Mouse (Mus musculus): Measurements from ENCODE around the gene Pold4. TPM values are rescaled to one million over a fixed set of nuclear protein-coding genes. Genes with fewer than 3 reads are reported as not detected.

The Pold4 gene
- 28.1 and 31.3 TPM in 2 replicates for polyA plus RNA-seq (2014; fragmentation: Nextera tagmentation; extraction: Ambion mirVana)

GRCm38 (mm10) chr19:4231253-4232185, at the start of gene Pold4:
Gene Pold4 (plus strand): TSS chr19:4231899.
- 9% methylated on average over 25 of the region's 26 CpGs for WGBS
- H3K4me2 ChIP-seq (ENCODE audit: low read depth, low read length), result peak within 1 kb of the TSS; percentile 85
- ATAC-seq (ENCODE audit: low read depth), result peak; percentile 93

DNA sequence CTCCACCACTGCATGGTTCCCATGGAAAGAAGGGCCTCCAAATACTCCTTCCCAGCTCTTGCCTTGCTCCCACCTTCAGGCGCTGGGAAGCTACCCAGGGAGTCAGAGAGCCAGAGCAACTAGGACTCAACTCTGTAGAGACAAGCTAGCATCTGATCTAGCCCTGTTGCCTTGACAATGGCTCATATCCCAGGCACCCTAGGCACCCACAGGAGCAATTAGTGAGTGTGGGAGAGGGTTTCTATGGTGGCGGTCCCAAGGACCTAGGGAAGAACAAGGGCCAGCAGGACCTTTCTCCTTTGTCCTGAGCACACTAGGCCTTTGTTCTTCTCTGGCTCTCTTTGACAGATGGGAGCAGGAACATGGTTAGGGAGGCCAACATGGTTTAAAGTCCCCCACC, 48.0 kb upstream of the Pold4 start:
- Histone ChIP-seq H3K4me1 (ENCODE audit: control insufficient read depth, insufficient read depth, low read length) (peaks cover 10% of the 10 kb centered on the region; the same call in 1 of the 2 replicates), H3K27ac (replicated peaks; ENCODE audit: low read depth, low read length) (no peak overlapping the region), H3K9me3 (ENCODE audit: control insufficient read depth, low read length) (no peaks in the 10 kb centered on the region), H3K9ac (ENCODE audit: low read depth, low read length) (no peak overlapping the region), H3K4me2 (ENCODE audit: low read depth, low read length) (no peak overlapping the region), H3K4me3 (ENCODE audit: low read depth, low read length) (no peak overlapping the region), H3K27me3 (replicated peaks; ENCODE audit: control insufficient read depth, insufficient read depth, low read length) (no peaks in the 10 kb centered on the region), H3K36me3 (ENCODE audit: control insufficient read depth, insufficient read depth, low read length) (no peaks in the 10 kb centered on the region)
- no peak for DNase-seq (ENCODE audit: low spot score)
- 62% methylated on average over 2 of the region's 2 CpGs for WGBS
- ATAC-seq (ENCODE audit: low read depth), result peak; percentile 59; the same call in 1 of the 2 replicates

More at GRCm38 (mm10) chr19:4231253-4232185, at the start of gene Pold4:
- Histone ChIP-seq H3K9me3 (ENCODE audit: control insufficient read depth, low read length) (no peaks in the 10 kb centered on the region), H3K27me3 (replicated peaks; ENCODE audit: control insufficient read depth, insufficient read depth, low read length) (no peaks in the 10 kb centered on the region), H3K36me3 (ENCODE audit: control insufficient read depth, insufficient read depth, low read length) (no peaks in the 10 kb centered on the region), H3K9ac (ENCODE audit: low read depth, low read length) (peak within 1 kb of the TSS; percentile 73), H3K27ac (replicated peaks; ENCODE audit: low read depth, low read length) (peak within 1 kb of the TSS; percentile 61; the same call in 1 of the 2 replicates), H3K4me3 (ENCODE audit: low read depth, low read length) (peak within 1 kb of the TSS; percentile 59), H3K4me1 (ENCODE audit: control insufficient read depth, insufficient read depth, low read length) (peaks cover 10% of the 10 kb centered on the region; the same call in 1 of the 2 replicates)
- peak; percentile 98 for DNase-seq (ENCODE audit: low spot score)

DNA sequence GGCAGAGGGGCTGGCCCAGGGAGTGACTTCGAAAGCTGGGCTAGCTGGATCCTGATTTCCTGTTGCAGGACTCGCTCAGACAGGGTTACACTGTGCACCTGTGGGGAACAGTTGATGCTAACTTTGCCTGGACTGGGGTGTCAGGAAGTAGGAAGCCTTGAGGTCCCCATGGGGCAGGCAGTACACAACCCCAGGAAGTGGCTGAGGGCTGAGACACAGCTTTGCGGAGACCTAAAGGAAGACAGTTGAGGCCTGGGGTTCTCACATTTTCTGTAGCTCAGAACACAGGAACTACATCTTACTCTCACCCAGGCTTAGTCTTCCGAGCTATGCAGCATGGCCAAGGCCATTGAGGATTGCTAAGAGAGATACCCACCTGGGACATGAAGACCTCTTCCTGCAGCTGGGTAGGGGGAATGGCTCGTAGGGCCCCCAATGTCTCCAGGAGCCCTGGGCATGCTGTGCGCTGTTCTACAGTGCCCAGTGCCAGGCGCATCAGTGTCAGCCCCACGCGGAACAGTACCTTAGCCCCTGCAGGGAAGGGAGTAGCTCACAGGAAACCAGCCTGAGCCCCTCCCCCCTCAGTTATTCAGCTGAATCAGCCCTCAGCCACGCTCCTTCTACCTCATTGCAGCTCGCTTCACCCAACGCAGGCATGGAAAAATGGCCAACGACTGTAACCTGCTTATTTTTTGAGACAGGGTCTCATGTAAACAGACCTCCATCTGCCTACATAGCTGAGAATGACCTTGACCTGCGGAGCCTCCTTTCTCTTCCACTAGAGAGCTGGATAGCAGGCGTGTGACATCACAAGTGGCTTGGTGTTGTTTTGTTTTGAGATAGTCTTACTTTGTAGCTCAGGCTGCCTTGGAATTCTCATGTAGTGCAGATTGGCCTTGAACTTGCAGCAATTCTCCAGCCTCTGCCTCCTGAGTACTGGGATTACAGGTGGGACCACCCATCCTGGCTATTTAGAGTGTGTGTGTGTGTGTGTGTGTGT, 46.4 kb upstream of the Pold4 start:
- Histone ChIP-seq H3K4me2 (ENCODE audit: low read depth, low read length) (no peak overlapping the region), H3K9me3 (ENCODE audit: control insufficient read depth, low read length) (no peaks in the 10 kb centered on the region), H3K9ac (ENCODE audit: low read depth, low read length) (no peak overlapping the region), H3K27me3 (replicated peaks; ENCODE audit: control insufficient read depth, insufficient read depth, low read length) (no peaks in the 10 kb centered on the region), H3K4me3 (ENCODE audit: low read depth, low read length) (no peak overlapping the region), H3K4me1 (ENCODE audit: control insufficient read depth, insufficient read depth, low read length) (peaks cover 10% of the 10 kb centered on the region; the same call in 1 of the 2 replicates), H3K27ac (replicated peaks; ENCODE audit: low read depth, low read length) (no peak overlapping the region; the same call in 1 of the 2 replicates), H3K36me3 (ENCODE audit: control insufficient read depth, insufficient read depth, low read length) (no peaks in the 10 kb centered on the region)
- DNase-seq (ENCODE audit: low spot score) (no peak), ATAC-seq (ENCODE audit: low read depth) (no peak)
- WGBS, result 46% methylated on average over 15 of the region's 15 CpGs

GRCm38 (mm10) chr19:4187303-4187702, 44.4 kb upstream of the Pold4 start:
- DNase-seq (ENCODE audit: low spot score) (no peak), ATAC-seq (ENCODE audit: low read depth) (no peak)
- WGBS, result 64% methylated on average over 3 of the region's 3 CpGs

DNA sequence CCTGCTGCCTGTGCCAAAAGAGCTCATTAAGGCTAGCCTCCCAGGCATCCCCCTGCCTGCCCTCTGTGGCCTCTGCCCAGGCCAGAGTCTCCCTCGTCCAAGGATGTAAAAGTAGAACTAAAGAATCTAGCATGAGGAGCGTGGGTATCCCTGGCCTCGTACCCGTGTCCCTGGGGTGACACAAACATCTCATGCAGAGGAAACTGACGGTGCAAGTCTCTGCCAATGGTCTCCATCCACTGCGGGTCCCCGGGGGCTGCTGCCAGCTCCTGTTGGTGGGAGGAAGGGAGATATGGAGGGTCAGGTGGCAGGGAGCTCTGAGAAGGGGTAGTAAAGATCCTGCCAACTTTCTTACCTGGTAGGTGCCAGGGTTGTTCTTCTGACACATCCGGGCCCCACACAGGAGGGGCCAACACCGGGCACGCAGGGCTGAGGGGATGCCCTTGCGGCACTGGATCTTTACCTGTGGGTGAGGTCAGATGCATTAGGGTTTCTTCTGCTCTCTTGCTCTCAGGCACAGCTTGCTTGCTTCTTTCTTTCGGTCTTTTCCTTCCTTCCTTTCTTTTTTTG, 42.6 kb upstream of the Pold4 start:
- Histone ChIP-seq H3K9ac (ENCODE audit: low read depth, low read length) (no peak overlapping the region), H3K27ac (replicated peaks; ENCODE audit: low read depth, low read length) (no peak overlapping the region), H3K4me2 (ENCODE audit: low read depth, low read length) (no peak overlapping the region), H3K4me1 (ENCODE audit: control insufficient read depth, insufficient read depth, low read length) (peaks cover 27% of the 10 kb centered on the region), H3K36me3 (ENCODE audit: control insufficient read depth, insufficient read depth, low read length) (peaks cover 10% of the 10 kb centered on the region), H3K4me3 (ENCODE audit: low read depth, low read length) (no peak overlapping the region), H3K9me3 (ENCODE audit: control insufficient read depth, low read length) (no peaks in the 10 kb centered on the region), H3K27me3 (replicated peaks; ENCODE audit: control insufficient read depth, insufficient read depth, low read length) (no peaks in the 10 kb centered on the region)
- 81% methylated on average over 12 of the region's 12 CpGs for WGBS
- DNase-seq (ENCODE audit: low spot score), result no peak
- ATAC-seq (ENCODE audit: low read depth), result no peak

More at GRCm38 (mm10) chr19:4187303-4187702, 44.4 kb upstream of the Pold4 start:
- Histone ChIP-seq H3K36me3 (ENCODE audit: control insufficient read depth, insufficient read depth, low read length) (no peaks in the 10 kb centered on the region), H3K27me3 (replicated peaks; ENCODE audit: control insufficient read depth, insufficient read depth, low read length) (no peaks in the 10 kb centered on the region), H3K9me3 (ENCODE audit: control insufficient read depth, low read length) (no peaks in the 10 kb centered on the region), H3K27ac (replicated peaks; ENCODE audit: low read depth, low read length) (no peak overlapping the region), H3K9ac (ENCODE audit: low read depth, low read length) (no peak overlapping the region), H3K4me3 (ENCODE audit: low read depth, low read length) (no peak overlapping the region), H3K4me1 (ENCODE audit: control insufficient read depth, insufficient read depth, low read length) (peaks cover 16% of the 10 kb centered on the region), H3K4me2 (ENCODE audit: low read depth, low read length) (no peak overlapping the region)

DNA sequence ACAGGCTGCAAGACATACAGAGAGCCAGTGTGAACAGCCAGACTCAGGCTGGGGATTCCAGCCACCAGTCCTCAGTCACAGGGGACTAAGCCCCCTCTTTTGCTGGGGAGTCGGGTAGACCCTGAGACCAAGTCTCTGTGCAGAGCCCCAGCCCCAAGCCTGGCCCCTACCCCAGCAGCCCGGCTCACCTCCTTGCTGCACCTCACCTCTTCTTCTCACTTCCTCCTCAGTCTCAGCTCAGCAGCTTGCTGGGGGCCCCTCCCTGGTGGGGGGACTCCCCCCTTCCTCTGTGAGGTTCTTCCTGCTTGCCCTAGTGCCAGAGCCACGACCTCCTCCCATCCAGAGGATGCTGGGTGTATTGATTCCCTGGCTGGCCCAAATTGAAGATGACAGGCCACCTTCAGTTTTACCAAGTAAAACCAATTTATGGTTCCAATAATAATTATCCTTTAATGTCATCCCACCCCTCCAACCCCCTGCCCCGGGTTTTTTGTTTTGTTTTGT, 40.8 kb upstream of the Pold4 start, which contains the start of gene Tbc1d10c:
Gene Tbc1d10c (minus strand): TSS at position 454 of the 504 bp plus-strand sequence.
- Histone ChIP-seq H3K27me3 (replicated peaks; ENCODE audit: control insufficient read depth, insufficient read depth, low read length) (no peaks in the 10 kb centered on the region), H3K36me3 (ENCODE audit: control insufficient read depth, insufficient read depth, low read length) (peaks cover 28% of the 10 kb centered on the region), H3K4me2 (ENCODE audit: low read depth, low read length) (peak within 1 kb of the TSS; percentile 91), H3K4me3 (ENCODE audit: low read depth, low read length) (peak within 1 kb of the TSS; percentile 94), H3K9ac (ENCODE audit: low read depth, low read length) (peak within 1 kb of the TSS; percentile 96), H3K9me3 (ENCODE audit: control insufficient read depth, low read length) (no peaks in the 10 kb centered on the region), H3K27ac (replicated peaks; ENCODE audit: low read depth, low read length) (peak within 1 kb of the TSS; percentile 91), H3K4me1 (ENCODE audit: control insufficient read depth, insufficient read depth, low read length) (peaks cover 17% of the 10 kb centered on the region)
- DNase-seq (ENCODE audit: low spot score) (no peak), ATAC-seq (ENCODE audit: low read depth) (no peak)
- WGBS, result 53% methylated on average over 4 of the region's 4 CpGs

DNA sequence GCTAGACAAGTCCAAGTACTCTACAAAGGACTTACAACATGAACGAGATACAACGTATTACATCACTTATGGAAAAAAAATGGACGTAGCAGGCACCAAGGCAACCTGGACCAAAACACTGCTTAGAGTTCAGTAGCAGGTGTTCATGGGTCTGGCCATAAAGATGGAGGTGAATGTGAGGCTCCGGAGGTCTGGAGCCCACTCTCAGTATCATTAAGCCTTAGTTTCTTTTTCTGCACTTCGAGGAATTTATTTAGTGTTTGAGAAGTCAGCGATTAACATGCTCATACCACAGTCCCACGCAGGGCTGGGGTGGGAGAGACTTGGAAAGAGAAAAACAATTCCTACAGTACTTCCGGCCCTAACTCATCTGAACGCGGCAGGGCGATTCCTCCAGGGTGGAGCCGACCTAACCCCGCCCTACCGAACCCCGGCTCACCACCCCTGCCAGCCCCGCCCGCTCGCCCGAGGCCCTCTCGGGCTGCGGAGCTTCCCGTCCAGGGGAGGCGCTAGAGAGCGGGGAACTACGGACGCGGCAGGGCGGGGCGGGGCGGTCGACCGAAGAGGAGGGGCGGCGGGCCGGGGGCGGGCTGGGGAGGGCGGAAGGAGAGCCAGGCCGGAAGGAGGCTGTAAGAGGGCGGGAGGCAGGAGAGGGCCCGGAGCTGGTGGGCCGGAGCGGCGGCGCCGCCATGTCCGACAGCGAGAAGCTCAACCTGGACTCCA, 40.0 kb upstream of the Pold4 start, which contains the start of gene Ppp1ca:
Gene Ppp1ca (plus strand): TSS at position 538 of the 723 bp plus-strand sequence.
- H3K9ac ChIP-seq (ENCODE audit: low read depth, low read length), result peak within 1 kb of the TSS; percentile 96
- H3K4me1 ChIP-seq (ENCODE audit: control insufficient read depth, insufficient read depth, low read length), result peaks cover 17% of the 10 kb centered on the region
- peak; percentile 93 for ATAC-seq (ENCODE audit: low read depth)
- peak; percentile 96 for DNase-seq (ENCODE audit: low spot score)
- whole genome bisulfite sequencing, result 8% methylated on average over 30 of the region's 47 CpGs
- peak within 1 kb of the TSS; percentile 91 for H3K4me2 ChIP-seq (ENCODE audit: low read depth, low read length)
- H3K4me3 ChIP-seq (ENCODE audit: low read depth, low read length), result peak within 1 kb of the TSS; percentile 94
- H3K9me3 ChIP-seq (ENCODE audit: control insufficient read depth, low read length), result no peaks in the 10 kb centered on the region
- no peaks in the 10 kb centered on the region for H3K27me3 ChIP-seq (replicated peaks; ENCODE audit: control insufficient read depth, insufficient read depth, low read length)
- peaks cover 34% of the 10 kb centered on the region for H3K36me3 ChIP-seq (ENCODE audit: control insufficient read depth, insufficient read depth, low read length)
- peak within 1 kb of the TSS; percentile 91 for H3K27ac ChIP-seq (replicated peaks; ENCODE audit: low read depth, low read length)

Data from embryonic facial prominence, embryonic 14.5 days (tissue).